Mouse (Mus musculus): ENCODE measurements around the gene Tmem115. TPM values are rescaled to one million over a fixed set of nuclear protein-coding genes. Genes with fewer than 3 reads are reported as not detected.
A peak's percentile ranks its signal among the peaks of the same experiment; 100 is the strongest.
"Not testable (repeated sequence)": the region's sequence is repeated elsewhere in the genome, so short reads cannot be mapped to it uniquely, and the experiment has no call there.

Tmem115 gene
- polyA plus RNA-seq, 1 experiment from 2014 or later = 45.9 TPM

- WGBS = under 1% methylated on average over 41 of the region's 41 CpGs
- H3K9ac ChIP-seq (replicated peaks; ENCODE audit: low read depth, low read length) = peak overlapping the region; percentile 73
- peak overlapping the region; percentile 93 for H3K27ac ChIP-seq (ENCODE audit: low read length)
- peak overlapping the region; percentile 83 for H3K4me2 ChIP-seq (replicated peaks; ENCODE audit: low read depth, low read length)
- H3K9me3 ChIP-seq (ENCODE audit: control insufficient read depth, low read depth, low read length) = no peaks in the 10 kb centered on the region
- peaks cover 26% of the 10 kb centered on the region for H3K36me3 ChIP-seq (ENCODE audit: control insufficient read depth, insufficient read depth, low read length)
- no peaks in the 10 kb centered on the region for H3K27me3 ChIP-seq (ENCODE audit: control insufficient read depth, insufficient read depth, low read length)
- peak overlapping the region; percentile 71 for H3K4me3 ChIP-seq (ENCODE audit: low read depth, low read length)
- H3K4me1 ChIP-seq (ENCODE audit: control insufficient read depth, insufficient read depth, low read length) = peaks cover 25% of the 10 kb centered on the region
- peak; percentile 86 for ATAC-seq (ENCODE audit: insufficient number of reproducible peaks, insufficient read depth, low FRiP score, low read depth)
These were observed 34.9 kb downstream of the Tmem115 start for GRCm38 (mm10) chr9:107568331-107569261.

GRCm38 (mm10) chr9:107569270-107569669 is 35.5 kb downstream of the Tmem115 start:
- WGBS = under 1% methylated on average over 23 of the region's 23 CpGs
- ATAC-seq (ENCODE audit: insufficient number of reproducible peaks, insufficient read depth, low FRiP score, low read depth) = peak; percentile 7; the same call in 1 of the 2 replicates
- H3K4me1 ChIP-seq (ENCODE audit: control insufficient read depth, insufficient read depth, low read length) = peaks cover 20% of the 10 kb centered on the region
- peak overlapping the region; percentile 73 for H3K9ac ChIP-seq (replicated peaks; ENCODE audit: low read depth, low read length)
- peaks cover 29% of the 10 kb centered on the region for H3K36me3 ChIP-seq (ENCODE audit: control insufficient read depth, insufficient read depth, low read length)
- H3K9me3 ChIP-seq (ENCODE audit: control insufficient read depth, low read depth, low read length) = no peaks in the 10 kb centered on the region
- H3K27ac ChIP-seq (ENCODE audit: low read length) = peak overlapping the region; percentile 93
- no peaks in the 10 kb centered on the region for H3K27me3 ChIP-seq (ENCODE audit: control insufficient read depth, insufficient read depth, low read length)
- H3K4me3 ChIP-seq (ENCODE audit: low read depth, low read length) = peak overlapping the region; percentile 71
- peak overlapping the region; percentile 83 for H3K4me2 ChIP-seq (replicated peaks; ENCODE audit: low read depth, low read length)

- Histone ChIP-seq H3K4me1 (ENCODE audit: control insufficient read depth, insufficient read depth, low read length) (peaks cover 20% of the 10 kb centered on the region), H3K9ac (replicated peaks; ENCODE audit: low read depth, low read length) (peak overlapping the region; percentile 73), H3K27me3 (ENCODE audit: control insufficient read depth, insufficient read depth, low read length) (no peaks in the 10 kb centered on the region), H3K9me3 (ENCODE audit: control insufficient read depth, low read depth, low read length) (no peaks in the 10 kb centered on the region), H3K4me3 (ENCODE audit: low read depth, low read length) (peak overlapping the region; percentile 71), H3K4me2 (replicated peaks; ENCODE audit: low read depth, low read length) (peak overlapping the region; percentile 83), H3K27ac (ENCODE audit: low read length) (no peak overlapping the region; the same call in 1 of the 2 replicates), H3K36me3 (ENCODE audit: control insufficient read depth, insufficient read depth, low read length) (peaks cover 29% of the 10 kb centered on the region)
- WGBS = 32% methylated on average over 13 of the region's 13 CpGs
- no peak for ATAC-seq (ENCODE audit: insufficient number of reproducible peaks, insufficient read depth, low FRiP score, low read depth)
These were observed 36.3 kb downstream of the Tmem115 start for GRCm38 (mm10) chr9:107570016-107570415.

- H3K27me3 ChIP-seq (ENCODE audit: control insufficient read depth, insufficient read depth, low read length) = no peaks in the 10 kb centered on the region
- H3K4me2 ChIP-seq (replicated peaks; ENCODE audit: low read depth, low read length) = peak overlapping the region; percentile 83
- H3K4me3 ChIP-seq (ENCODE audit: low read depth, low read length) = peak overlapping the region; percentile 71; the same call in 1 of the 2 replicates
- no peak for ATAC-seq (ENCODE audit: insufficient number of reproducible peaks, insufficient read depth, low FRiP score, low read depth)
- peaks cover 20% of the 10 kb centered on the region for H3K4me1 ChIP-seq (ENCODE audit: control insufficient read depth, insufficient read depth, low read length)
- 80% methylated on average over 21 of the region's 21 CpGs for WGBS
- H3K9me3 ChIP-seq (ENCODE audit: control insufficient read depth, low read depth, low read length) = no peaks in the 10 kb centered on the region
- peaks cover 29% of the 10 kb centered on the region for H3K36me3 ChIP-seq (ENCODE audit: control insufficient read depth, insufficient read depth, low read length)
- no peak overlapping the region for H3K27ac ChIP-seq (ENCODE audit: low read length)
- 0 out of 2 replicates have a peak overlapping the region, but pooled peaks have one; percentile 73 for H3K9ac ChIP-seq (replicated peaks; ENCODE audit: low read depth, low read length)
These were observed 37.1 kb downstream of the Tmem115 start for GRCm38 (mm10) chr9:107570845-107571244.

GRCm38 (mm10) chr9:107571534-107572326 is 38.0 kb downstream of the Tmem115 start:
- Histone ChIP-seq H3K4me2 (replicated peaks; ENCODE audit: low read depth, low read length) (peak overlapping the region; percentile 83), H3K4me1 (ENCODE audit: control insufficient read depth, insufficient read depth, low read length) (peaks cover 25% of the 10 kb centered on the region), H3K36me3 (ENCODE audit: control insufficient read depth, insufficient read depth, low read length) (peaks cover 29% of the 10 kb centered on the region), H3K9ac (replicated peaks; ENCODE audit: low read depth, low read length) (no peak overlapping the region), H3K27me3 (ENCODE audit: control insufficient read depth, insufficient read depth, low read length) (no peaks in the 10 kb centered on the region), H3K4me3 (ENCODE audit: low read depth, low read length) (0 out of 2 replicates have a peak overlapping the region, but pooled peaks have one; percentile 6), H3K9me3 (ENCODE audit: control insufficient read depth, low read depth, low read length) (no peaks in the 10 kb centered on the region), H3K27ac (ENCODE audit: low read length) (no peak overlapping the region)
- 90% methylated on average over 22 of the region's 22 CpGs for WGBS
- no peak for ATAC-seq (ENCODE audit: insufficient number of reproducible peaks, insufficient read depth, low FRiP score, low read depth)

GRCm38 (mm10) chr9:107572327-107572662 is 38.5 kb downstream of the Tmem115 start:
- Histone ChIP-seq H3K4me1 (ENCODE audit: control insufficient read depth, insufficient read depth, low read length) (peaks cover 29% of the 10 kb centered on the region), H3K36me3 (ENCODE audit: control insufficient read depth, insufficient read depth, low read length) (peaks cover 29% of the 10 kb centered on the region), H3K4me2 (replicated peaks; ENCODE audit: low read depth, low read length) (no peak overlapping the region), H3K27ac (ENCODE audit: low read length) (no peak overlapping the region), H3K27me3 (ENCODE audit: control insufficient read depth, insufficient read depth, low read length) (no peaks in the 10 kb centered on the region), H3K9ac (replicated peaks; ENCODE audit: low read depth, low read length) (no peak overlapping the region), H3K4me3 (ENCODE audit: low read depth, low read length) (no peak overlapping the region), H3K9me3 (ENCODE audit: control insufficient read depth, low read depth, low read length) (no peaks in the 10 kb centered on the region)
- no peak for ATAC-seq (ENCODE audit: insufficient number of reproducible peaks, insufficient read depth, low FRiP score, low read depth)
- 100% methylated on average over 2 of the region's 2 CpGs for WGBS

- H3K4me1 ChIP-seq (ENCODE audit: control insufficient read depth, insufficient read depth, low read length) = peaks cover 28% of the 10 kb centered on the region
- not testable (repeated sequence) for H3K27me3 ChIP-seq (ENCODE audit: control insufficient read depth, insufficient read depth, low read length); H3K9ac ChIP-seq (replicated peaks; ENCODE audit: low read depth, low read length); ATAC-seq (ENCODE audit: insufficient number of reproducible peaks, insufficient read depth, low FRiP score, low read depth); H3K27ac ChIP-seq (ENCODE audit: low read length); H3K4me2 ChIP-seq (replicated peaks; ENCODE audit: low read depth, low read length); H3K4me3 ChIP-seq (ENCODE audit: low read depth, low read length); H3K9me3 ChIP-seq (ENCODE audit: control insufficient read depth, low read depth, low read length)
- peaks cover 29% of the 10 kb centered on the region for H3K36me3 ChIP-seq (ENCODE audit: control insufficient read depth, insufficient read depth, low read length)
- WGBS = 87% methylated on average over 6 of the region's 6 CpGs
These were observed 40.0 kb downstream of the Tmem115 start for GRCm38 (mm10) chr9:107573774-107574173.

GRCm38 (mm10) chr9:107575579-107576356 is 42.0 kb downstream of the Tmem115 start:
- Histone ChIP-seq H3K27ac (ENCODE audit: low read length) (peak overlapping the region; percentile 80), H3K4me2 (replicated peaks; ENCODE audit: low read depth, low read length) (no peak overlapping the region), H3K9me3 (ENCODE audit: control insufficient read depth, low read depth, low read length) (no peaks in the 10 kb centered on the region), H3K27me3 (ENCODE audit: control insufficient read depth, insufficient read depth, low read length) (no peaks in the 10 kb centered on the region), H3K4me3 (ENCODE audit: low read depth, low read length) (no peak overlapping the region), H3K4me1 (ENCODE audit: control insufficient read depth, insufficient read depth, low read length) (peaks cover 23% of the 10 kb centered on the region), H3K9ac (replicated peaks; ENCODE audit: low read depth, low read length) (no peak overlapping the region), H3K36me3 (ENCODE audit: control insufficient read depth, insufficient read depth, low read length) (peaks cover 23% of the 10 kb centered on the region)
- WGBS = 68% methylated on average over 14 of the region's 14 CpGs
- ATAC-seq (ENCODE audit: insufficient number of reproducible peaks, insufficient read depth, low FRiP score, low read depth) = peak; percentile 70
